Mouse (Mus musculus): ENCODE data around the gene Cactin. TPM values are rescaled to one million over a fixed set of nuclear protein-coding genes. Genes with fewer than 3 reads are reported as not detected.

Gene Cactin
- total RNA-seq, 2 experiments from 2014 or later = 26.4 to 30.4 TPM

DNA sequence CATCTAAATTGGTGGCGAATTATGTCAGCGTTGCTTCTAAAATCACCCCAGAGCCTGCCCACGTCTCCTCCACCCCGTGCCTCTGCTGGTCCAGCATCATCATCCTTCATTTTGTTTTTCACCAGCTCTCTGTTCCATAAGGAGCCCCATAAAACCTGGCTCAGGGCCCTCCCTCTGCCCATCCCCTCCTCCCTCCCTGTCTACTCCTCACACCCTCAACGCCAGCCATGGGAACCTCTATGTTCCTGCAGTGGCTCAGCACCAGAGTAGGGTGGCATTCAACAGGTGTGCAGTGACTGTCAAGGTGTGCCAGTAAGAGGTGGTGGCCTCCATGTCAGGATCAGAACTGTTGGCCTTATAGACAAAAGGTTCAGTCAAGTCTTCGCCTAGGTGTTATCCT is 25.7 kb upstream of the Cactin start:
- ATAC-seq (replicated peaks; ENCODE audit: low FRiP score, low TSS enrichment, poor library complexity, severe bottlenecking) = no peak

- ATAC-seq (replicated peaks; ENCODE audit: low FRiP score, low TSS enrichment, poor library complexity, severe bottlenecking) = no peak
Measured at GRCm38 (mm10) chr10:81297246-81297645, 23.7 kb upstream of the Cactin start.

DNA sequence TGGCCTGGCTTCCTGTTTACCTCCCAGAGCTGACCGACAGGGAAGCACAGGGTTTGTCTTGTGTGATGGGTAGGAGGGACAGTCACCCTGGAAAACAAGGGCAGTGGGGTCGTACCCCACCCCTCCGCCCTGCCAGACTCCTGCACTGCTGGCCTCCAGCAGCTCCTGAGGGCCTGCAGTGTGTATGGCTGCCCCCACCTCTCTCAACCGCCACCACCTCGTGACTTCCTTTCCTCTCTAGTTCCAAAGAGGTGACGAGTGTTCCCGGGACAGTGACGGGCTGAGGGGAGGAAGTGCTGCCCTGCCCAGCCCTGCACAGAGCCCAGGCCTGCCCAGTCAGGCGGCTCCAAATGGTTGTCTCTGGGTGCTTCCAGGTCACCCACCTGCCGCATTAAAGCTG is 23.1 kb upstream of the Cactin start:
- no peak for ATAC-seq (replicated peaks; ENCODE audit: low FRiP score, low TSS enrichment, poor library complexity, severe bottlenecking)

DNA sequence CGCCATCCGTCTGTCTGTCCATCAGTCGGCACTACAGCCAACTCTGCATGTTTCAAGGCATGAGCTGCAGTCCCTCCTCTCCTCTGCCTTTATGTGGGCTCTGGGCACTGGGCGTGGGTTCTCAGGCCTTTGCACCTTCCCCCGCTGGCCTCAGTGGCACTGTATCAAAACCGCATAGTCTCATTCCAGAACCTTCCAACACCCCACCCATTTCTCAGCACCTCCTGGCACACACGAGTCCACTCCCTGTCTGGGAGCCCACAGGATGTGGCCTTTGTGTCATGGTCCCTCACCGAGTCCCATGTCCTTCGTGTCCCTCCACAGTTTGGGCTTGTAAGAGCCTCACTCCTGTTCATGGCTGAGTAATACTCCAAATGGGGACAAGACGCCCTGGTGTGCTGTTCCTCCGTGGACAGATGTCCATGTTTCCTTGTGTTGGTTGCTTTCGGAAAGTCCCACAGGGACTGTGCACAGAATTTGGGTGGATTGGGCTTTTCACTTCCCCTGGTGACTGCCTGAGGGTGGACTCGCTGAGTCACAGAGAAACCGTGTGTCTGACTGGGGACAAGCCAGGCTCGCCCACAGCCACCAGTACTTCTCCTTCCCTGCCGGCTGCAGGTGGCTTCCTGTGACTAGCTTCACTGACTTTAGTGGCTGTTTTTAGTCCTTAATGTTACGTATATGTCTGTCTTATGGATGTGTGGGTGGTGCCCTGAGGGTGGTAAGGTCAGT is 22.4 kb upstream of the Cactin start:
- ATAC-seq (replicated peaks; ENCODE audit: low FRiP score, low TSS enrichment, poor library complexity, severe bottlenecking) = no peak

DNA sequence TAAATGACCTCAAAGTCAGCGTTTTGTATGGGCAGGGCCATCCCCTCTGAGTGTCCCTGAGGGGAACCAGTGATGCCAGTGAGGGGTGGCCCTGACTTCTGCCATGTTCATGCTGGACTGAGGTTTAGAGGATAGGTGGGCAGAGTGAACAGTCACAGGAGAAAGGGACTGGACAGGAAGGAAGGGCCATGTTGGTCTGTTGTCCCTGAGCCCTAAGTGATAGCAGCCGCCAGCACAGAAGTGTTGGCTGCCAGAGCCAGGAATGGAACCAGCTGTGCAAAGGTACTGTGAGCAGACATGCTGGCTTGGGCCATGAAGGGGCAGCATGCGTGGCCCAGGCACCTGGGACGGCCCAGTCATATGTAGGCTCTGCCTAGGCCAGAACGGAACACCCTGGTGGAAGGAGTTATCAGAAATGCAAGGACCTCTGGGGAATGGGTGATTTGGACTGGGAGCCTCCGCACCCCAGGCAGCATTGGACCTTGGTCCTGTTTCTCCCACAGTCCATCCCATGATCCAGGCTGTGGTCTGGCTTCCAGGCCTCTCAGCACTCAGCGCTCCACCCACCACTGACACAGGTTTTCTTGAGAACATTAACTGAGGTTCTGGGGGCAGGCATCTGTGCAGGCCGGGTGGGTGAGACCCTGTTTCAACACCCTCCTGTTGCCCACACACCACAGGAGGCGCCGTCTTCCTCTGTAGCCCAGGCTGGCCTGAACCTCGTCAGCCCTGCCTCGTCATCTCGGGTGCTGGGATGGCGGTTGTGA is 21.1 kb upstream of the Cactin start:
- ATAC-seq (replicated peaks; ENCODE audit: low FRiP score, low TSS enrichment, poor library complexity, severe bottlenecking) = no peak

- ATAC-seq (replicated peaks; ENCODE audit: low FRiP score, low TSS enrichment, poor library complexity, severe bottlenecking) = no peak
Measured at GRCm38 (mm10) chr10:81300352-81300907, 20.5 kb upstream of the Cactin start.

DNA sequence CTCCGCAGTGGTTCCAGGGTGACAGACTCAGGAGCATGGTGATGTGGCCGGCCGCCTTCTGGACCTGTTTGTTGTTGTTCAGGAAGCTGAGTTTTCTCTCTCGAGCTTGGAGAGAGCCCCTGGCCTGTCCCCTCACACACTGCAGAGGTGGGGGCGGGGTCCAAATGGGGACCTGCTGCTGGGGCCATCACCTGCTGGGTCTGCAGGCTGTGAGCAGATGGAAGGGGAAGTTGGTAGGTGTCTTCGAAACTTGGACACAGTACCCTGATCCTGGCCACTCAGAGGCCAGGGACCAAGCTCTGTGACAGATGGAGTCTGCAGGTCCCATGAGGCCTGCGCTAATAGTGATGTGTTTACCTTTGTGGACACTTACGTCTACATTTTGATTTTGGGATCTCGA is 19.6 kb upstream of the Cactin start:
- ATAC-seq (replicated peaks; ENCODE audit: low FRiP score, low TSS enrichment, poor library complexity, severe bottlenecking) = no peak

- ATAC-seq (replicated peaks; ENCODE audit: low FRiP score, low TSS enrichment, poor library complexity, severe bottlenecking) = no peak
Measured at GRCm38 (mm10) chr10:81302288-81302687, 18.6 kb upstream of the Cactin start.

GRCm38 (mm10) chr10:81302781-81303218 is 18.1 kb upstream of the Cactin start:
- ATAC-seq (replicated peaks; ENCODE audit: low FRiP score, low TSS enrichment, poor library complexity, severe bottlenecking) = no peak

DNA sequence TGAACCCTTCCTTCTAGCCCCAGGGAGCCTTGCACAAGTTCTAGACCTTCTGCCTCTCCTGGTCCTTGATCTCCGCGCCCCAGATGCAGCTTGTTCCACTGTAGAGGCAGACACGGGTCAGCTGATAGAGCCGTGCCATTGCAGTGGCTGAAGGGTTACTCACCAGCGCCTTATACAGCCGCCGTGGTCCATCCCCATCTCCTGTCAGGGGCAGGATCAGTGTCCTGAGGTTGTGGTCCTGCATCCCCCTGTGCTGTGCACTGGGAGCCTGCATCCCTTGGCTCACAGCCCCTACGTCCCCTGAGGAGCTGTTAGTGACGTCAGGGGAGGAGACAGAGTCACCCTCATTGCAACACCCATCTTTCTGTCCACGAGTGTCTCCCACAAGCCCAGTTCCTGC is 17.6 kb upstream of the Cactin start:
- ATAC-seq (replicated peaks; ENCODE audit: low FRiP score, low TSS enrichment, poor library complexity, severe bottlenecking) = no peak

GRCm38 (mm10) chr10:81303761-81304160 is 17.1 kb upstream of the Cactin start:
- no peak for ATAC-seq (replicated peaks; ENCODE audit: low FRiP score, low TSS enrichment, poor library complexity, severe bottlenecking)

GRCm38 (mm10) chr10:81304597-81305238 is 16.2 kb upstream of the Cactin start:
- peak; percentile 75 for ATAC-seq (replicated peaks; ENCODE audit: low FRiP score, low TSS enrichment, poor library complexity, severe bottlenecking)

- ATAC-seq (replicated peaks; ENCODE audit: low FRiP score, low TSS enrichment, poor library complexity, severe bottlenecking) = no peak
Measured at GRCm38 (mm10) chr10:81305663-81306062, 15.2 kb upstream of the Cactin start.

GRCm38 (mm10) chr10:81306173-81306668 is 14.7 kb upstream of the Cactin start:
- ATAC-seq (replicated peaks; ENCODE audit: low FRiP score, low TSS enrichment, poor library complexity, severe bottlenecking) = no peak

- no peak for ATAC-seq (replicated peaks; ENCODE audit: low FRiP score, low TSS enrichment, poor library complexity, severe bottlenecking)
Measured at GRCm38 (mm10) chr10:81306837-81307682, 13.8 kb upstream of the Cactin start.

DNA sequence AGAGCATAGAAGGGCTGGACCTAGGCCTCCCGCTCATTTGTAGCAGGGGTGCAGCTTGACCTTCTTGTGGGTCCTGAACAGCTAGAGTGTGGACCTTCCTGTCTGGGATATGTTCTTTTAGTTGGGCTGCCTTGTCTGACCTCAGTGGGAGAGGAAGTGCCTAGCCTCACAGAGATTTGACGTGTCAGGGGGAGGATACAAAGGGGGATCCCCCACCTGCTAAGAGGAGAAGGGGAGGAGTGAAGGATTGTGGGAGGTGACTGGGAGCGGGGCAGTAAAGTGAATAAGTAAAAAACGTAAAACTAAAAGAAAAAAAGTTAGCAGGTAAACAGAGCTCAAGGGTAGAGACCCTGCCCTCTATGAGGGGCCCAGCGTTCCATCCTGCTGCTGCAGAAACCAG is 11.3 kb upstream of the Cactin start:
- ATAC-seq (replicated peaks; ENCODE audit: low FRiP score, low TSS enrichment, poor library complexity, severe bottlenecking) = no peak

DNA sequence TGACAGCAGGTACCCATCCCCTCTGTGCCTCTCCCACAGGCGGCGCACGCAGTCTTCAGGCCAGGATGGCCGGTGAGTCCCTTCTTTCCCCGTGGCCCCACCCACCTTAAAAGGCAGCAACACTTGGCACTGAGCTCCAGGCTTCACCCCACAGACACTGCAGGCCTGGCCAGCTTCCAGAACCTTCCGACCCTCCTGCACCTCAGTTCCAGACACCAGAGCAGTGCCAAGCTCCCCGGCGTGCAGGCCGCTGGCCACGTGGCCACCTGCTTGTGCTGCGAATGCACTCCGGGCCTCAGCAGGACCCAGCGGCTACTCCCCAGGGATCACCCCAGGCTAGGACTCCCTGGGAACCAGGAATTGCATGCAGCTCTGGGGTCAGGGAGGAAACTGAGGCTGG is 7.3 kb upstream of the Cactin start:
- no peak for ATAC-seq (replicated peaks; ENCODE audit: low FRiP score, low TSS enrichment, poor library complexity, severe bottlenecking)

DNA sequence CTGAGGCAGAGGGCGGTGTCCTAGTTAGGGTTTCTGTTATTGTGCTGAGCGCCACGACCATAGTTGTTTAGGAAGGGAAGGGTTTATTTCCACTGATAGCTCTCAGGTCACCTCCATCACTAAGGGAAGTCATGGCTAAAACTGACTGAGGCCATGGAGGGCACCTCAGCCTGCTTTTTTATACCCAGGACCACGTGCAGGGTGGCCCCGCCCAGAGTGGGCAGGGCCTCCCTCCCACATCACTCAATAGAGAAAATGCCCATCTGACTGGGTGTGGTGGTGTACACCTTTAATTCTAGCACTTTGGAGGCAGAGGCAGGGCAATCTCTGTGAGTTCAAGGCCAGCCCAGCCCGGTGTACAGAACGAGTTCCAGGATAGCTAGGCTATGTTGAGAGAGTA is 6.7 kb upstream of the Cactin start:
- ATAC-seq (replicated peaks; ENCODE audit: low FRiP score, low TSS enrichment, poor library complexity, severe bottlenecking) = no peak

DNA sequence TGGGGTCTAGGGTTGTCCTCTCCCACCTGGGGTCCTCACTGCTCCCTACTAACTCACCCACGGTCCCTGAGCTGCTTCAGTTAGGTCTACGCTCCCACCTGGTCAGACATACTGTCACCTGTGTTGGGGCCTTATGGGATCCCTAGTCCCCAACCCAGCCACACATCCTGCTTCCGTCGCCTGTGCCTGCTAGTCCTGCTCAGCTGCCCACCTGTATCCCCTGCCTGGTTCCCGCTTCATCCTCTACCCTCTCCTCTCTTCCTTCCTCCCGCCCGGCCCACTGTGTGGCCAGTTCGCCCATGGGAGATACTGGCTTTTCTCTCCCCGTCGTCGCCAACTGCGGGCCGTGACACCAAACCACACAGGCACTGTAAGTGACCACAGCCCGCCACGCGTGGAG is 5.3 kb upstream of the Cactin start:
- ATAC-seq (replicated peaks; ENCODE audit: low FRiP score, low TSS enrichment, poor library complexity, severe bottlenecking) = no peak
